Mouse (Mus musculus) MEL (cell line): Measurements from ENCODE around the gene Ccdc61. TPM values are rescaled to one million over a fixed set of nuclear protein-coding genes. Genes with fewer than 3 reads are reported as not detected.

Source experiments
- DNase-seq: peaks from one replicate; pipeline ENCODE4 v3.0.0; 2011; ENCODE audit warnings: low read depth, low spot score
- H3K27ac ChIP-seq: 2 replicates; pipeline ENCODE4 v1.5.1; 2012; ENCODE audit warnings: low read depth, mild to moderate bottlenecking, control low read depth, low read length, moderate library complexity; ENCODE audit not compliant: control insufficient read depth
- H3K27me3 ChIP-seq, 2 experiments: fragments of 150-350 bp in 1 of 2; sonication (generic) in 1 of 2; 2 replicates each; pipeline ENCODE4 v1.6.1; 2012; ENCODE audit warnings: low read length in 2 of 2, mild to moderate bottlenecking in 2 of 2, improper control_type of control experiment in 1 of 2, moderate library complexity in 1 of 2; ENCODE audit not compliant: insufficient read depth in 2 of 2, control insufficient read depth in 1 of 2
- H3K36me3 ChIP-seq, 2 experiments: 2 replicates each; pipeline ENCODE4 v1.6.1; 2012 to 2014; ENCODE audit warnings: low read length in 2 of 2, improper control_type of control experiment in 1 of 2, inconsistent platforms in 1 of 2, mild to moderate bottlenecking in 1 of 2; ENCODE audit not compliant: insufficient read depth in 2 of 2, control insufficient read depth in 1 of 2
- H3K4me1 ChIP-seq, 2 experiments: fragments of 150-350 bp in 1 of 2; sonication (generic) in 1 of 2; 2 replicates each; pipeline ENCODE4 v1.6.1; 2012; ENCODE audit warnings: low read length in 2 of 2, improper control_type of control experiment in 1 of 2, mild to moderate bottlenecking in 1 of 2; ENCODE audit not compliant: insufficient read depth in 2 of 2, control insufficient read depth in 1 of 2
- H3K4me3 ChIP-seq, 2 experiments: fragments of 150-350 bp in 1 of 2; sonication (generic) in 1 of 2; 2 replicates each; pipeline ENCODE4 v1.5.1; 2012; ENCODE audit warnings: low read depth in 2 of 2, low read length in 2 of 2, mild to moderate bottlenecking in 2 of 2, moderate library complexity in 2 of 2, control low read depth in 1 of 2, improper control_type of control experiment in 1 of 2; ENCODE audit not compliant: control insufficient read depth in 1 of 2, insufficient read depth in 1 of 2
- H3K79me2 ChIP-seq: 2 replicates; pipeline ENCODE4 v1.6.1; 2012; ENCODE audit warnings: mild to moderate bottlenecking, low read length, moderate library complexity; ENCODE audit not compliant: control insufficient read depth, poor library complexity, insufficient read depth
- H3K9ac ChIP-seq: 2 replicates; pipeline ENCODE4 v1.6.1; 2012; ENCODE audit warnings: low read depth, mild to moderate bottlenecking, control low read depth, low read length, moderate library complexity; ENCODE audit not compliant: control insufficient read depth, poor library complexity, severe bottlenecking
- H3K9me3 ChIP-seq: fragments of 150-350 bp; sonication (generic); replicated peaks from 2 replicates; pipeline ENCODE4 v1.6.1; 2012; ENCODE audit warnings: mild to moderate bottlenecking, low read length, improper control_type of control experiment, moderate library complexity; ENCODE audit not compliant: insufficient read depth
- CHD1 ChIP-seq: IDR thresholded peaks from 2 replicates; pipeline ENCODE4 v1.6.1; 2012; ENCODE audit warnings: low read depth, mild to moderate bottlenecking, inconsistent platforms, low read length, improper control_type of control experiment
- CHD2 ChIP-seq: IDR thresholded peaks from 2 replicates; pipeline ENCODE4 v1.6.1; 2011; ENCODE audit warnings: low read length, improper control_type of control experiment
- E2F4 ChIP-seq: IDR thresholded peaks from 2 replicates; pipeline ENCODE4 v1.6.1; 2011; ENCODE audit warnings: low read depth, low read length, improper control_type of control experiment, borderline replicate concordance
- ELF1 ChIP-seq: IDR thresholded peaks from 2 replicates; pipeline ENCODE4 v1.6.1; 2014; ENCODE audit warnings: low read depth, mild to moderate bottlenecking, inconsistent platforms, low read length, improper control_type of control experiment, moderate library complexity
- GATA1 ChIP-seq: IDR thresholded peaks from 2 replicates; pipeline ENCODE4 v1.6.1; 2011; ENCODE audit warnings: low read depth, low read length, improper control_type of control experiment
- HCFC1 ChIP-seq: IDR thresholded peaks from 2 replicates; pipeline ENCODE4 v1.6.1; 2012; ENCODE audit warnings: low read depth, mild to moderate bottlenecking, inconsistent platforms, low read length, improper control_type of control experiment, moderate library complexity
- KAT2A ChIP-seq: conservative IDR thresholded peaks from 2 replicates; pipeline ENCODE4 v1.6.1; 2012; ENCODE audit warnings: low read depth, low read length, improper control_type of control experiment, inconsistent platforms
- MAX ChIP-seq: IDR thresholded peaks from 2 replicates; pipeline ENCODE4 v1.6.1; 2011; ENCODE audit warnings: low read length, improper control_type of control experiment
- MEF2A ChIP-seq: IDR thresholded peaks from 2 replicates; pipeline ENCODE4 v1.6.1; 2014; ENCODE audit warnings: low read depth, mild to moderate bottlenecking, inconsistent platforms, low read length, improper control_type of control experiment; ENCODE audit not compliant: poor library complexity, insufficient replicate concordance, severe bottlenecking; ENCODE audit errors: extremely low read depth
- POLR2A ChIP-seq, 2 experiments: IDR thresholded peaks; 2 replicates each; pipeline ENCODE4 v1.6.1; 2011 to 2012; ENCODE audit warnings: low read length in 2 of 2, mild to moderate bottlenecking in 2 of 2, control low read depth in 1 of 2, improper control_type of control experiment in 1 of 2, low read depth in 1 of 2, moderate library complexity in 1 of 2; ENCODE audit not compliant: control insufficient read depth in 1 of 2, insufficient read depth in 1 of 2, poor library complexity in 1 of 2
- POLR2AphosphoS2 ChIP-seq: IDR thresholded peaks from 2 replicates; pipeline ENCODE4 v1.6.1; 2011; ENCODE audit warnings: low read length, improper control_type of control experiment
- RAD21 ChIP-seq: IDR thresholded peaks from 2 replicates; pipeline ENCODE4 v1.6.1; 2011; ENCODE audit warnings: mild to moderate bottlenecking, low read depth, low read length, improper control_type of control experiment
- RCOR1 ChIP-seq: IDR thresholded peaks from 2 replicates; pipeline ENCODE4 v1.6.1; 2012; ENCODE audit warnings: low read depth, mild to moderate bottlenecking, inconsistent platforms, low read length, improper control_type of control experiment
- SIN3A ChIP-seq: IDR thresholded peaks from 2 replicates; pipeline ENCODE4 v1.6.1; 2012; ENCODE audit warnings: low read length, improper control_type of control experiment, inconsistent platforms
- USF1 ChIP-seq: IDR thresholded peaks from 2 replicates; pipeline ENCODE4 v1.6.1; 2014; ENCODE audit warnings: low read depth, mild to moderate bottlenecking, inconsistent platforms, low read length, improper control_type of control experiment, moderate library complexity
- ZC3H11A ChIP-seq: IDR thresholded peaks from 2 replicates; pipeline ENCODE4 v1.6.1; 2012; ENCODE audit warnings: low read depth, mild to moderate bottlenecking, inconsistent platforms, low read length, improper control_type of control experiment
- polyA plus RNA-seq, 2 experiments: library from polyadenylated mRNA; stranded (reverse) in 1 of 2; unstranded in 1 of 2; fragments of >175 nt in 1 of 2; fragments of >200 nt in 1 of 2; gene quantifications; 2 replicates each; pipeline versions ENCODE4 v1.2.1 to v1.2.4; 2012; ENCODE audit warnings: low replicate concordance in 2 of 2, low read depth in 1 of 2; ENCODE audit not compliant: insufficient read length in 2 of 2, insufficient read depth in 1 of 2, missing spikeins in 1 of 2
- total RNA-seq: library from RNA; depleted of rRNA; stranded (reverse); fragments of 300-350 nt; gene quantifications from 2 replicates; pipeline ENCODE4 v1.2.3, GENCODE M21; 2012

Gene Ccdc61
- total and polyA plus RNA-seq, 3 experiments, result 19.7 to 69.8 TPM; not detected in 1

GRCm38 (mm10) chr7:18884745-18885422 is 25.3 kb downstream of the Ccdc61 start:
- H3K36me3 ChIP-seq, result no peaks in the 10 kb centered on the region
- no peaks in the 10 kb centered on the region for H3K79me2 ChIP-seq
- no peak for TF ChIP-seq POLR2AphosphoS2
- no peak for TF ChIP-seq HCFC1
- TF ChIP-seq E2F4, result no peak
- no peak for TF ChIP-seq KAT2A
- no peak for TF ChIP-seq MAX
- no peak for TF ChIP-seq POLR2A (IDR thresholded peaks at IDR 0.05; ENCODE audit: control insufficient read depth in 1 of 2, insufficient read depth in 1 of 2, low read depth in 1 of 2, low read length in 2 of 2, poor library complexity in 1 of 2)
- no peak for TF ChIP-seq CHD2
- no peak for DNase-seq
- no peak overlapping the region for H3K4me3 ChIP-seq
- no peak overlapping the region for H3K9ac ChIP-seq
- H3K27ac ChIP-seq, result no peak overlapping the region
- H3K27me3 ChIP-seq, result no peaks in the 10 kb centered on the region
- H3K9me3 ChIP-seq, result no peaks in the 10 kb centered on the region
- H3K4me1 ChIP-seq, result no peaks in the 10 kb centered on the region; a peak in 2 of 4 replicates

- Histone ChIP-seq H3K79me2 (no peaks in the 10 kb centered on the region), H3K27me3 (no peaks in the 10 kb centered on the region), H3K36me3 (no peaks in the 10 kb centered on the region), H3K9ac (no peak overlapping the region), H3K9me3 (no peaks in the 10 kb centered on the region), H3K27ac (no peak overlapping the region), H3K4me1 (no peaks in the 10 kb centered on the region; a peak in 2 of 4 replicates), H3K4me3 (no peak overlapping the region)
- DNase-seq, result no peak
- no peak for TF ChIP-seq E2F4
- TF ChIP-seq MEF2A, result no peak
- TF ChIP-seq CHD1, result no peak
- TF ChIP-seq ZC3H11A, result no peak
- no peak for TF ChIP-seq ELF1
- no peak for TF ChIP-seq GATA1
- no peak for TF ChIP-seq USF1
- TF ChIP-seq HCFC1, result no peak
- TF ChIP-seq RCOR1, result no peak
- TF ChIP-seq RAD21, result no peak
- TF ChIP-seq POLR2AphosphoS2, result no peak
- TF ChIP-seq SIN3A, result no peak
Measured at GRCm38 (mm10) chr7:18883991-18884744, 26.0 kb downstream of the Ccdc61 start.
